Mouse (Mus musculus) E14TG2a.4 (cell line): ENCODE results near the gene Sptbn4.

Source experiments
- CTCF ChIP-seq: conservative IDR thresholded peaks from 2 replicates; pipeline ENCODE4 v1.5.1; 2014; ENCODE audit warnings: low read length
- NANOG ChIP-seq: IDR thresholded peaks from 2 replicates; pipeline ENCODE4 v1.6.1; 2014; ENCODE audit warnings: borderline replicate concordance, low read length, mixed read lengths
- POU5F1 ChIP-seq: IDR thresholded peaks from 2 replicates; pipeline ENCODE4 v1.6.1; 2014; ENCODE audit warnings: low read length, borderline replicate concordance

DNA sequence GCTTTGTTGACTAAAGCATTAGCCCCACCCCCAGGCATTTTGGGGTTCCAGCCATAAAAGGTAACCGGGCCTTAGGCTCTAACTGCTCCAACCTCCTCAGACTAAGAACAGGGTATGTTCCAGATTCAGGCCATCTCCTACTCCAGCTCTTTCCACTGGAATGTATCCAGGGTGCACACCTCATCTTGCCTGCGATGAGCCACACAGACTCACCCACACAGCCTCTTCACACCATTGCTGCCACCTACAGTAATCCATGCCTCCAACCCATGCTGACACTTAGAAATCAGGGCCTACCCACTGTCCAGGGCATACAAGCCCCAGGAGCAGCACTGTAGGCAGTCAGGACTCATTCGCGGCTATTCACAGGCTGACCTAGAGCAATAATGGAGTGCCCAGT, 108.4 kb downstream of the Sptbn4 start:
- TF ChIP-seq CTCF, result no peak
- TF ChIP-seq POU5F1, result no peak
- no peak for TF ChIP-seq NANOG
